Mouse (Mus musculus) lung, adult 10 weeks (tissue): ENCODE measurements around the gene Snx13. TPM values are rescaled to one million over a fixed set of nuclear protein-coding genes. Genes with fewer than 3 reads are reported as not detected.

Experiments
- polyA plus RNA-seq: library from polyadenylated mRNA; stranded (reverse); fragments of 350-450 nt; fragmentation: Illumina TruSeq; extraction: RNeasy Lipid Tissue Mini Kit (QIAGEN cat#74804); gene quantifications from one replicate; pipeline ENCODE4 v1.2.3, GENCODE M21; 2014; ENCODE audit warnings: low read depth, low replicate concordance; ENCODE audit not compliant: insufficient read depth

Snx13 gene
- 19.4 TPM for polyA plus RNA-seq

DNA sequence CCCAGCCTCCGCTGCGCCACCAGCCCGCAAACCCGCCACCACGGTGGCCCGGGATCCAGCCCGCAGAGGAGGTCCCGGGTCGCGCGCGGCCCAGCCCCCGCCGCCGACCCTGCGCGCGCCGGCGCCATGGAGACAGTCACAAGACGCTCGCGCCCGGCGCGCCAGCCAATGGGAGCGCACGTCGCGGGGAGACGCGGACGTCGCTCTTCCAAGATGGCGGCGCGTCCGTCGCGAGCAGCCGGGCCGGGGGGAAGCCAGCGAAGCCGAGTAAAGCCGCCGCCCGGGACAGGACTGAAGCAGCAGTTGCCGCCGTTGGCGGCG, at the start of gene Snx13:
Gene Snx13 (plus strand): TSS at position 188 of the 321 bp plus-strand sequence.

Other genes starting within 250 kb of the Snx13 start
- 2.3 TPM for gene Hdac9, start 130.1 kb upstream of the Snx13 start, polyA plus RNA-seq
- not detected for gene Prps1l1, start 62.4 kb upstream of the Snx13 start, polyA plus RNA-seq